Mouse (Mus musculus) thymus, postnatal 36 days (tissue): Measurements from ENCODE around the gene Cux1.
A peak's percentile ranks its signal among the peaks of the same experiment; 100 is the strongest.
"Not testable (repeated sequence)": the region's sequence is repeated elsewhere in the genome, so short reads cannot be mapped to it uniquely, and the experiment has no call there.

Experiments
- DNase-seq, 2 experiments: peaks; one replicate each; pipeline ENCODE4 v3.0.0; 2022; ENCODE audit warnings: mixed read lengths in 2 of 2

Gene Cux1

GRCm38 (mm10) chr5:136499316-136499715 is 68.0 kb downstream of the Cux1 start:
- no peak for DNase-seq

GRCm38 (mm10) chr5:136498741-136499140 is 68.5 kb downstream of the Cux1 start:
- no peak for DNase-seq

GRCm38 (mm10) chr5:136497301-136497700 is 70.0 kb downstream of the Cux1 start:
- no peak for DNase-seq

- no peak for DNase-seq
Observed at GRCm38 (mm10) chr5:136495581-136495980, 71.7 kb downstream of the Cux1 start.

GRCm38 (mm10) chr5:136494927-136495326 is 72.4 kb downstream of the Cux1 start:
- DNase-seq, result no peak

- no peak for DNase-seq
Observed at GRCm38 (mm10) chr5:136494288-136494687, 73.0 kb downstream of the Cux1 start.

GRCm38 (mm10) chr5:136489450-136489849 is 77.8 kb downstream of the Cux1 start:
- no peak for DNase-seq

GRCm38 (mm10) chr5:136488721-136489120 is 78.6 kb downstream of the Cux1 start:
- DNase-seq, result peak in 1 of 2 experiments; percentile 29

- no peak for DNase-seq
Observed at GRCm38 (mm10) chr5:136488223-136488622, 79.1 kb downstream of the Cux1 start.

GRCm38 (mm10) chr5:136487397-136488093 is 79.7 kb downstream of the Cux1 start:
- no peak for DNase-seq

GRCm38 (mm10) chr5:136486401-136486800 is 80.9 kb downstream of the Cux1 start:
- DNase-seq, result no peak

- DNase-seq, result no peak
Observed at GRCm38 (mm10) chr5:136485397-136485796, 81.9 kb downstream of the Cux1 start.

- DNase-seq, result no peak
Observed at GRCm38 (mm10) chr5:136482434-136482833, 84.9 kb downstream of the Cux1 start.

GRCm38 (mm10) chr5:136480541-136480940 is 86.7 kb downstream of the Cux1 start:
- DNase-seq, result no peak

- no peak for DNase-seq
Observed at GRCm38 (mm10) chr5:136479801-136480200, 87.5 kb downstream of the Cux1 start.

- no peak for DNase-seq
Observed at GRCm38 (mm10) chr5:136479024-136479763, 88.1 kb downstream of the Cux1 start.

- DNase-seq, result no peak
Observed at GRCm38 (mm10) chr5:136476272-136476671, 91.0 kb downstream of the Cux1 start.

GRCm38 (mm10) chr5:136475161-136475560 is 92.1 kb downstream of the Cux1 start:
- DNase-seq, result no peak

- DNase-seq, result no peak
Observed at GRCm38 (mm10) chr5:136474086-136474485, 93.2 kb downstream of the Cux1 start.

GRCm38 (mm10) chr5:136473337-136473736 is 94.0 kb downstream of the Cux1 start:
- DNase-seq, result no peak

GRCm38 (mm10) chr5:136472846-136473245 is 94.4 kb downstream of the Cux1 start:
- no peak for DNase-seq

- DNase-seq, result not testable (repeated sequence)
Observed at GRCm38 (mm10) chr5:136470985-136471735, 96.1 kb downstream of the Cux1 start.

- DNase-seq, result no peak
Observed at GRCm38 (mm10) chr5:136469301-136469700, 98.0 kb downstream of the Cux1 start.
